Mouse (Mus musculus): ENCODE measurements around the gene Gm10382. TPM values are rescaled to one million over a fixed set of nuclear protein-coding genes. Genes with fewer than 3 reads are reported as not detected.

Gene Gm10382
- polyA plus RNA-seq, 1 experiment from 2014 or later = 0.36 TPM

DNA sequence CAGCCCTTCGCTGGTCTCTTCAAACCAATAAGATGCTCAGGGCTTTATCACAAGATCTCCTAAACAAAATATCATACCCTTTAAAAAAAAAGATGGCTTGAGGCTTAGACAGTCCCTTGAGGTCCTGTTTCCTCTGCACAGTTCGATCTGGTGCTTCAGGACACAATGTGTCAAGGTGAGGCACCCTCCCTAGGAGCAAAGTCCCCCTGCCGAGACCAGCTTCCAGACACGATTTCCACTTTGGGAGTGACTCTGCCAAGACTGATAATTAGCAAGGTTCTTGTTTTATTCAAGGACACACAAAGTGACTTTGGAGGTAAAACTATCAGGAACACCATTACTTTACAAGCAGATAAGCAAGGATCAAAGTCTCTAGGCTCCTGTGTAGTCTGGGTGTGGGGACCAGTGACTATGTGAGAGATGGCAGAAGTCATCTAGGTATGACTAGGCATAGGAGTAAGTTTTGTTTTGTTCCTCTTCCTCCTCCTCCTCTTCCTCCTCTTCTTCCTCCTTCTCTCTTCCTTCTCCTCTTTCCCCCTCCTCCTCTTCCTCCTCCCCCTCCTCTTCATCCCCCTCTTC is 24.2 kb upstream of the Gm10382 start:
- H3K27ac ChIP-seq (ENCODE audit: low read length) = no peak overlapping the region
- H3K4me1 ChIP-seq (replicated peaks; ENCODE audit: control insufficient read depth, insufficient read depth, low read length) = no peaks in the 10 kb centered on the region
- no peak overlapping the region for H3K4me2 ChIP-seq (ENCODE audit: low read depth, low read length)
- no peaks in the 10 kb centered on the region for H3K36me3 ChIP-seq (ENCODE audit: control insufficient read depth, insufficient read depth, low read length)
- H3K9ac ChIP-seq (ENCODE audit: low read length) = no peak overlapping the region
- 67% methylated on average over 4 of the region's 4 CpGs for WGBS
- no peaks in the 10 kb centered on the region for H3K27me3 ChIP-seq (ENCODE audit: control insufficient read depth, insufficient read depth, low read depth, low read length)
- H3K4me3 ChIP-seq (ENCODE audit: low read length) = no peak overlapping the region
- H3K9me3 ChIP-seq (ENCODE audit: control insufficient read depth, low read length) = no peaks in the 10 kb centered on the region
- no peak for ATAC-seq (ENCODE audit: low read depth)

DNA sequence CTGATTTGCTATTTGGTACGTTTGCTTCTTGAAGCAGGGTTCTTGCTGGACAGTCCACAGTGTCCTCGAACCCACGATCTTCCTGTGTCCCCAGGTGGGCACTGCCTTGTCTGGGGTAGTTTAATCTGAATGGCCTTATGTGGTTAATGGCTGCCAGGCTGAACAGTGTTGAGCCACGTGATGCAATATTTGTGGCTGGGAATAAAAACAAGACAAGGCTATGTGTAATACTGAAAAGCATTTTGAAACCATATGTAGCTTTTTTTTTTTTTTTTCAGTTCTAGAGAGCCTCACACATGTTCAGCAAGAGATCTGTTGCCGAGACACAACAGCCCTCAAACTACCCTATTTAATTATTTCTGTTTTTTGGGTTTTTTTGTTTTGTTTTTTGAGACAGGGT is 21.0 kb upstream of the Gm10382 start:
- H3K4me2 ChIP-seq (ENCODE audit: low read depth, low read length) = no peak overlapping the region
- no peaks in the 10 kb centered on the region for H3K27me3 ChIP-seq (ENCODE audit: control insufficient read depth, insufficient read depth, low read depth, low read length)
- no peak overlapping the region for H3K9ac ChIP-seq (ENCODE audit: low read length)
- no peaks in the 10 kb centered on the region for H3K36me3 ChIP-seq (ENCODE audit: control insufficient read depth, insufficient read depth, low read length)
- H3K9me3 ChIP-seq (ENCODE audit: control insufficient read depth, low read length) = no peaks in the 10 kb centered on the region
- H3K4me1 ChIP-seq (replicated peaks; ENCODE audit: control insufficient read depth, insufficient read depth, low read length) = no peaks in the 10 kb centered on the region
- WGBS = 59% methylated on average over 5 of the region's 5 CpGs
- no peak for ATAC-seq (ENCODE audit: low read depth)
- no peak overlapping the region for H3K4me3 ChIP-seq (ENCODE audit: low read length)
- no peak overlapping the region for H3K27ac ChIP-seq (ENCODE audit: low read length)

DNA sequence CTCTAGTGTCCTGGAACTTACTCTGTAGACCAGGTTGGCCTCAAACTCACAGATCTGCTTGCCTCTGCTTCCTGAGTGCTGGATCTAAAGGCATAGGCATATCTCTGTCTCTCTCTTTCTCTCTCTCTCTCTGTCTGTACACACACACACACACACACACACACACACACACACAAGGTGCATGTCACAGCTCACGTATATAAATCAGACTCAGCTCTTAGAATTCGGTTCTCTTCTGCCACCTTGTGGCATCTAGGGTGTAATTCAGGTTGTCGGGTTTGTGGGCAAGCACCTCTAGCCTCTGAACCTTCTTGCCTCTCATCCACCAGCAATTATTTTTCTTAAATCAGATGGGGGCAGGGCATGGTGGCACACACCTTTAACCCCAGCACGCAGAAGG is 20.6 kb upstream of the Gm10382 start:
- H3K27ac ChIP-seq (ENCODE audit: low read length) = no peak overlapping the region
- no peak overlapping the region for H3K4me2 ChIP-seq (ENCODE audit: low read depth, low read length)
- peak; percentile 51 for ATAC-seq (ENCODE audit: low read depth)
- H3K9me3 ChIP-seq (ENCODE audit: control insufficient read depth, low read length) = no peaks in the 10 kb centered on the region; the same call in 1 of the 2 replicates
- H3K4me3 ChIP-seq (ENCODE audit: low read length) = no peak overlapping the region
- H3K27me3 ChIP-seq (ENCODE audit: control insufficient read depth, insufficient read depth, low read depth, low read length) = no peaks in the 10 kb centered on the region
- 1% methylated on average over 4 of the region's 4 CpGs for WGBS
- H3K36me3 ChIP-seq (ENCODE audit: control insufficient read depth, insufficient read depth, low read length) = no peaks in the 10 kb centered on the region
- no peak overlapping the region for H3K9ac ChIP-seq (ENCODE audit: low read length)
- H3K4me1 ChIP-seq (replicated peaks; ENCODE audit: control insufficient read depth, insufficient read depth, low read length) = no peaks in the 10 kb centered on the region

DNA sequence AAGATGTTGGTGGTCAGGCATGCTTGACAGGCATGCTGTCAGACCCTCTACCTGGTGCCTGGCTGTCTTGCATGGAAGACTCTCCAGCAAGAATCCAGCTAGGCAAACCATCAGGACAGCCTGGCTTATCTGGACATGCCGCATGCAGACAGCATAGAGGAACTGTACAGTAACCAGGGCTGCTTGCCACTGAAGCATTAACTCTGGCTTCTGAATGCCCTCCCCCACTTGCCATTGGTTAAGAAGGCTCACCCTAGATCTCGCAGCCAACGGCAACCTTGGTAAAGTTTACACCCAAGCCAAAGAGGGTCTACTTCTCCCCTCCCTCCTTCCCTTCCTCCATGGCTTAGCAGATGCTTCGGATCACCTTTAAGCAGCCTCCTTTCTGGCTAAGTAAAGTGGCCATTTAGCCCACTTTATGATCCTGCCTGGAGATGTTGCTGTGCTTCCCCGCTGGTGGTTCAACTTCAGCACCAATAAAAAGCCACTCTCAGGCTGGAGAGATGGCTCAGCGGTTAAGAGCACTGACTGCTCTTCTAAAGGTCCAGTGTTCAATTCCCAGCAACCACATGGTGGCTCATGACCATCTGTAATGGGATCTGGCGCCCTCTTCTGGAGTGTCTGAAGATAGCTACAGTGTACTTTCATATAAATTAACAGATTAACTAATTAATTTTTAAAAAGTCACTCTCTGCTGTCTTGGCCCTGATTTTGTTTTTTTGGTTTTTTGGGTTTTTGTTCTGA is 18.0 kb upstream of the Gm10382 start:
- no peak overlapping the region for H3K9ac ChIP-seq (ENCODE audit: low read length)
- WGBS = 71% methylated on average over 7 of the region's 7 CpGs
- no peak overlapping the region for H3K4me2 ChIP-seq (ENCODE audit: low read depth, low read length)
- no peak overlapping the region for H3K4me3 ChIP-seq (ENCODE audit: low read length)
- no peak overlapping the region for H3K27ac ChIP-seq (ENCODE audit: low read length)
- H3K4me1 ChIP-seq (replicated peaks; ENCODE audit: control insufficient read depth, insufficient read depth, low read length) = no peaks in the 10 kb centered on the region
- H3K27me3 ChIP-seq (ENCODE audit: control insufficient read depth, insufficient read depth, low read depth, low read length) = no peaks in the 10 kb centered on the region
- no peaks in the 10 kb centered on the region; the same call in 1 of the 2 replicates for H3K9me3 ChIP-seq (ENCODE audit: control insufficient read depth, low read length)
- no peak for ATAC-seq (ENCODE audit: low read depth)
- H3K36me3 ChIP-seq (ENCODE audit: control insufficient read depth, insufficient read depth, low read length) = no peaks in the 10 kb centered on the region

DNA sequence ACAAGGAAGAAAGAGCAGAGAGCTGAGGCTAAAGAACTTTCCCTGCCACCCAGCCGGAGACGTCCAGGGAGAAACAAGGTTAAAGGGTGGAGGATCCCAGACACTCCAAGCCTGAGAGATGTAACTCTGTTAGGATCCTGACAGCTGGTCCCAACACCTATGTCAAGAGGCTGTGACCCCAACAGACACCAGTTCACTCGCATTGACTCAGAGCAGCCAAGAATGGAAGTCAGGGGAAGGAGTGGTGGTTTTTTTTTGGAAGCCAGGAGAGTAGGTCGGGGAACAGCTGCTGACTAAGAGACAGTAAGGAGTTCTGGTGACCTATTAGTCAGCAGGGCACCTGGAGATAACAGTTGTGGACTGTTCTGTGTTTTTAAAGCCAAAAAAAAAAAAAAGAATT is 17.1 kb upstream of the Gm10382 start:
- Histone ChIP-seq H3K9me3 (ENCODE audit: control insufficient read depth, low read length) (no peaks in the 10 kb centered on the region; the same call in 1 of the 2 replicates), H3K9ac (ENCODE audit: low read length) (no peak overlapping the region), H3K27ac (ENCODE audit: low read length) (no peak overlapping the region), H3K36me3 (ENCODE audit: control insufficient read depth, insufficient read depth, low read length) (no peaks in the 10 kb centered on the region), H3K4me2 (ENCODE audit: low read depth, low read length) (no peak overlapping the region), H3K4me3 (ENCODE audit: low read length) (no peak overlapping the region), H3K4me1 (replicated peaks; ENCODE audit: control insufficient read depth, insufficient read depth, low read length) (no peaks in the 10 kb centered on the region), H3K27me3 (ENCODE audit: control insufficient read depth, insufficient read depth, low read depth, low read length) (no peaks in the 10 kb centered on the region)
- no peak for ATAC-seq (ENCODE audit: low read depth)
- WGBS = 63% methylated on average over 4 of the region's 4 CpGs

DNA sequence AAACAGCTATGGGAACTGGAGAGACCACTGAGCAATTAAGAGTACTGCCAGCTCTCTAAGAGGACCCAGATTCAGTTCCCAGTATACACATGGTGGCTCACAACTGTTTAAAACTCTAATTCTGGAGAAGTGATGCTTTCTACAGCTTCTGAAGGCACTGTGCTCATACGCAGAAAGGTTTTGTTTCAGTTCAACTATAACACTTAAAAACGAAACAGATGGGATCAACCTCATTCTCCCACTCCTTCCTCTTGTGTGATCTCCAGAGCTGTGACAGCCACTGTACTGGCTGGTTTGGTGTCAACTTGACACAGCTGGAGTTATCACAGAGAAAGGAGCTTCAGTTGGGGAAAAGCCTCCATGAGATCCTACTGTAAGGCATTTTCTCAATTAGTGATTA is 13.3 kb upstream of the Gm10382 start:
- Histone ChIP-seq H3K27me3 (ENCODE audit: control insufficient read depth, insufficient read depth, low read depth, low read length) (no peaks in the 10 kb centered on the region), H3K4me2 (ENCODE audit: low read depth, low read length) (no peak overlapping the region), H3K4me3 (ENCODE audit: low read length) (no peak overlapping the region), H3K4me1 (replicated peaks; ENCODE audit: control insufficient read depth, insufficient read depth, low read length) (no peaks in the 10 kb centered on the region), H3K36me3 (ENCODE audit: control insufficient read depth, insufficient read depth, low read length) (no peaks in the 10 kb centered on the region), H3K27ac (ENCODE audit: low read length) (no peak overlapping the region), H3K9me3 (ENCODE audit: control insufficient read depth, low read length) (no peaks in the 10 kb centered on the region; the same call in 1 of the 2 replicates), H3K9ac (ENCODE audit: low read length) (no peak overlapping the region)
- WGBS = 78% methylated on average over 2 of the region's 2 CpGs
- ATAC-seq (ENCODE audit: low read depth) = no peak

DNA sequence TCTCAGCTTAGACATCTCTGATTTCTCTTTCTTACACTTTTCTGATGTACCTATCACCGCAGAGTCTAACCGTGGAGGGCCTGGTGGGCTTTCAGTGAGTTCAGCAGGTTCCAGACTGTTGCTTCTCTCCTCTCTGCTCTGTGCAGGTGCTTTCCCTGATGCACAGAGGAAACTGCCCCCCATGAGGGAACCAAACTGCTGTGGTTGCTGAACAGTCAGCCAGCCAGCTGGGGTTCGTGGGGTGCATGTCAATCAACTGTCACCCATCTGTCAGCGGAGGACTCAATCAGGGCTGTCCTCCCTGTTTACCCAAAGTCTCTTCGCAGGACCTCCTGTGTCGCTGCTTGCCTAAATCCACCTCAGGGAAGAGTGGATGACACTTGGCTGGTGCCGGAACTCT is 11.9 kb upstream of the Gm10382 start:
- no peak for ATAC-seq (ENCODE audit: low read depth)
- H3K4me3 ChIP-seq (ENCODE audit: low read length) = no peak overlapping the region

DNA sequence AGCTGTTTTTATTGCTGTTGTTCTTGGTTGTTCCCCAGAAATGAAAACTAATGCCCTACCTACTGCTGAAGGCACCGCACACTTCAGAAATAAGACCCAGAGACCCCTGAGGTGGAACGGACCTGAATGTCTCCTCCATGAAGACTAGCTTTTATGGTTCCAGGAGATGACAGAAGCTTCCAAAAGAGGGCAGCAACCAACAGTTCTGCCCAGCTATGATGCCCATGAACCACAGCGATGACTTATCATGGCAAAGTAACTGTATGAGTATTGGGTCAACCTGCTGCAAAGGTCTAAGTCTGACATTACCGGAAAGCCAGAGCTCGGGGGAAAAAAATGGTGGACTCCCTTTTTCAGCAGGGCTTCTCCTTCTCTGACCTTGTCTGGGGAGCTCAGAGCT is 10.2 kb upstream of the Gm10382 start:
- Histone ChIP-seq H3K27me3 (ENCODE audit: control insufficient read depth, insufficient read depth, low read depth, low read length) (no peaks in the 10 kb centered on the region), H3K9me3 (ENCODE audit: control insufficient read depth, low read length) (no peaks in the 10 kb centered on the region; the same call in 1 of the 2 replicates), H3K4me1 (replicated peaks; ENCODE audit: control insufficient read depth, insufficient read depth, low read length) (no peaks in the 10 kb centered on the region), H3K9ac (ENCODE audit: low read length) (no peak overlapping the region), H3K27ac (ENCODE audit: low read length) (no peak overlapping the region), H3K4me3 (ENCODE audit: low read length) (no peak overlapping the region), H3K4me2 (ENCODE audit: low read depth, low read length) (no peak overlapping the region), H3K36me3 (ENCODE audit: control insufficient read depth, insufficient read depth, low read length) (no peaks in the 10 kb centered on the region)
- no peak for ATAC-seq (ENCODE audit: low read depth)
- 82% methylated on average over 5 of the region's 5 CpGs for WGBS

More for the DNA sequence above, 11.9 kb upstream of the Gm10382 start:
- H3K27ac ChIP-seq (ENCODE audit: low read length) = no peak overlapping the region
- H3K27me3 ChIP-seq (ENCODE audit: control insufficient read depth, insufficient read depth, low read depth, low read length) = no peaks in the 10 kb centered on the region
- WGBS = 51% methylated on average over 7 of the region's 7 CpGs
- no peaks in the 10 kb centered on the region; the same call in 1 of the 2 replicates for H3K9me3 ChIP-seq (ENCODE audit: control insufficient read depth, low read length)
- H3K36me3 ChIP-seq (ENCODE audit: control insufficient read depth, insufficient read depth, low read length) = no peaks in the 10 kb centered on the region
- no peak overlapping the region for H3K9ac ChIP-seq (ENCODE audit: low read length)
- H3K4me1 ChIP-seq (replicated peaks; ENCODE audit: control insufficient read depth, insufficient read depth, low read length) = no peaks in the 10 kb centered on the region
- H3K4me2 ChIP-seq (ENCODE audit: low read depth, low read length) = no peak overlapping the region

DNA sequence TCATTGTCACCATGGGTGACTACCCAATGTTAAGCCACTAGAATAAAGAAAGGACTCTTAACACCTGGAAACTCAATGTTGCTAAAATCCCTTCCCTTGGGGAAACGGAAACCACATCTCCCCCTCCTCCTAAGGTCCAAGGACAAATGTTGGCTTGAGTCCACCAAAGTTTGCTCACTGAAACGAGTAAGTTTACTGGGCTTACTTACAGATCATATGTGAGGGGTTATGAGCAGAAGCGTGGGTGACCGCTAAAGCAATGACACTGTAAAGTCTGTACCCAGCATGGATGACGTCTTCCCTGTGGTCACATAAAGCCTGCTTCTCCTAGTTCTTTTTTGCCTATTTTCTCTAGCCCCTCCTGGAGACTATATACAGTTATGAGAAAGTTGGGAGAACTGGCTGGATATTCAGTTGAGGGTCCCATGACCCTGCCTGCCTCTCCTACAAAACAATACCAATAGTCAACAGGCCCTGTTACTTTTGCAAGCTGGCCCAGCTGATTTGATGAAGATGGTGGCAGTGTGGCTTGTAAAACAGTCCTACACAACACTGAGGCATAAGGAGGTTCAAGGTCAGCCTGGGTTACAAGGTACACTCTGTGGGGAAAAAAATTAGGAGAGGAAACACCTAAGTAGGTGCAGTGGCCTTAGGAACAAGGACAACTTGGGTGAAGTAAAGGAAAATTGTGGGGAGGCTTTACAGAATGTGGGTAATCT is 7.0 kb upstream of the Gm10382 start:
- H3K27me3 ChIP-seq (ENCODE audit: control insufficient read depth, insufficient read depth, low read depth, low read length) = no peaks in the 10 kb centered on the region
- no peak; the same call in 1 of the 2 replicates for ATAC-seq (ENCODE audit: low read depth)
- WGBS = 55% methylated on average over 5 of the region's 5 CpGs

More for the DNA sequence above, 7.0 kb upstream of the Gm10382 start:
- Histone ChIP-seq H3K4me3 (ENCODE audit: low read length) (no peak overlapping the region), H3K36me3 (ENCODE audit: control insufficient read depth, insufficient read depth, low read length) (peaks cover 14% of the 10 kb centered on the region), H3K4me2 (ENCODE audit: low read depth, low read length) (no peak overlapping the region), H3K4me1 (replicated peaks; ENCODE audit: control insufficient read depth, insufficient read depth, low read length) (peaks cover 9% of the 10 kb centered on the region), H3K27ac (ENCODE audit: low read length) (no peak overlapping the region), H3K9me3 (ENCODE audit: control insufficient read depth, low read length) (no peaks in the 10 kb centered on the region), H3K9ac (ENCODE audit: low read length) (no peak overlapping the region)
